Mouse (Mus musculus): Measurements from ENCODE around the gene Macf1. TPM values are rescaled to one million over a fixed set of nuclear protein-coding genes. Genes with fewer than 3 reads are reported as not detected.
"Not testable (repeated sequence)": the region's sequence is repeated elsewhere in the genome, so short reads cannot be mapped to it uniquely, and the experiment has no call there.

The Macf1 gene
- polyA plus RNA-seq, 1 experiment, result 142 TPM

GRCm38 (mm10) chr4:123535271-123535670 lies 148.9 kb downstream of the Macf1 start:
- WGBS, result 64% methylated on average over 1 of the region's 1 CpGs
- DNase-seq (ENCODE audit: low read depth in 1 of 2, low spot score in 2 of 2), result peak; percentile 26 to 59
- H3K27ac ChIP-seq (ENCODE audit: insufficient read depth, low read length), result no peak overlapping the region
- no peaks in the 10 kb centered on the region for H3K27me3 ChIP-seq (ENCODE audit: control insufficient read depth, insufficient read depth, low read length)
- H3K4me3 ChIP-seq (ENCODE audit: extremely low read depth, insufficient read depth, insufficient read length), result no peak overlapping the region
- H3K36me3 ChIP-seq (ENCODE audit: control insufficient read depth, insufficient read depth, low read length), result peaks cover 19% of the 10 kb centered on the region
- TF ChIP-seq POLR2A (IDR thresholded peaks at IDR 0.05; ENCODE audit: low read depth, low read length), result no peak
- peak; percentile 66; the same call in 1 of the 2 replicates for TF ChIP-seq CTCF (IDR thresholded peaks at IDR 0.05; ENCODE audit: extremely low read depth, insufficient read depth, insufficient read length, insufficient replicate concordance)
- H3K4me1 ChIP-seq (ENCODE audit: control insufficient read depth, insufficient read depth, insufficient read length), result peaks cover 2% of the 10 kb centered on the region; the same call in 1 of the 2 replicates

GRCm38 (mm10) chr4:123532001-123532400 lies 152.2 kb downstream of the Macf1 start:
- peaks cover 7% of the 10 kb centered on the region; the same call in 1 of the 2 replicates for H3K36me3 ChIP-seq (ENCODE audit: control insufficient read depth, insufficient read depth, low read length)
- TF ChIP-seq CTCF (IDR thresholded peaks at IDR 0.05; ENCODE audit: extremely low read depth, insufficient read depth, insufficient read length, insufficient replicate concordance), result no peak
- no peak for TF ChIP-seq POLR2A (IDR thresholded peaks at IDR 0.05; ENCODE audit: low read depth, low read length)
- H3K27ac ChIP-seq (ENCODE audit: insufficient read depth, low read length), result no peak overlapping the region
- WGBS, result 50% methylated on average over 3 of the region's 3 CpGs
- no peak overlapping the region for H3K4me3 ChIP-seq (ENCODE audit: extremely low read depth, insufficient read depth, insufficient read length)
- DNase-seq (ENCODE audit: low read depth in 1 of 2, low spot score in 2 of 2), result no peak
- peaks cover 2% of the 10 kb centered on the region; the same call in 1 of the 2 replicates for H3K4me1 ChIP-seq (ENCODE audit: control insufficient read depth, insufficient read depth, insufficient read length)
- H3K27me3 ChIP-seq (ENCODE audit: control insufficient read depth, insufficient read depth, low read length), result no peaks in the 10 kb centered on the region

DNA sequence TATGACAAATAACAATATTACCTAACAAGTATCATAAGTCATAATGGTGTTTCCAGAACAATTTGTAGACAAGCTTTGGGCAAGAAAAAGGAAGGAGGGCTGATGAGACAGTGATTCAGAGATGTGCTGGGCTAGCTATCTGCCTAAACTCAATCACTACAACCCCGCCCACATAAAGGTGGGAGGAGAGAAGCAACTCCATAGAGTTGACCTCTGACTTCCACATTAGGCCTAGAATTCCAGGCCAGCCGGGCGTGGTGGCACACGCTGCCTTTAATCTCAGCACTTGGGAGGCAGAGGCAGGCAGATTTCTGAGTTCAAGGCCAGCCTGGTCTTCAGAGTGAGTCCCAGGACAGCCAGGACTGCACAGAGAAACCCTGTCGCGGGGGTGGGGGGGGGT lies 153.2 kb downstream of the Macf1 start:
- H3K27me3 ChIP-seq (ENCODE audit: control insufficient read depth, insufficient read depth, low read length), result no peaks in the 10 kb centered on the region
- H3K4me1 ChIP-seq (ENCODE audit: control insufficient read depth, insufficient read depth, insufficient read length), result peaks cover 2% of the 10 kb centered on the region; the same call in 1 of the 2 replicates
- TF ChIP-seq POLR2A (IDR thresholded peaks at IDR 0.05; ENCODE audit: low read depth, low read length), result no peak
- TF ChIP-seq CTCF (IDR thresholded peaks at IDR 0.05; ENCODE audit: extremely low read depth, insufficient read depth, insufficient read length, insufficient replicate concordance), result no peak
- H3K36me3 ChIP-seq (ENCODE audit: control insufficient read depth, insufficient read depth, low read length), result peaks cover 11% of the 10 kb centered on the region; the same call in 1 of the 2 replicates
- no peak overlapping the region for H3K4me3 ChIP-seq (ENCODE audit: extremely low read depth, insufficient read depth, insufficient read length)
- no peak for DNase-seq (ENCODE audit: low read depth in 1 of 2, low spot score in 2 of 2)
- WGBS, result 94% methylated on average over 4 of the region's 6 CpGs
- no peak overlapping the region for H3K27ac ChIP-seq (ENCODE audit: insufficient read depth, low read length)

GRCm38 (mm10) chr4:123529230-123529629 lies 154.9 kb downstream of the Macf1 start:
- no peak for DNase-seq (ENCODE audit: low read depth in 1 of 2, low spot score in 2 of 2)
- Histone ChIP-seq H3K27me3 (ENCODE audit: control insufficient read depth, insufficient read depth, low read length) (no peaks in the 10 kb centered on the region), H3K27ac (ENCODE audit: insufficient read depth, low read length) (no peak overlapping the region), H3K4me1 (ENCODE audit: control insufficient read depth, insufficient read depth, insufficient read length) (peaks cover 2% of the 10 kb centered on the region; the same call in 1 of the 2 replicates), H3K4me3 (ENCODE audit: extremely low read depth, insufficient read depth, insufficient read length) (no peak overlapping the region), H3K36me3 (ENCODE audit: control insufficient read depth, insufficient read depth, low read length) (peaks cover 11% of the 10 kb centered on the region; the same call in 1 of the 2 replicates)
- WGBS, result 74% methylated on average over 6 of the region's 6 CpGs
- TF ChIP-seq POLR2A (IDR thresholded peaks at IDR 0.05; ENCODE audit: low read depth, low read length) (no peak), CTCF (IDR thresholded peaks at IDR 0.05; ENCODE audit: extremely low read depth, insufficient read depth, insufficient read length, insufficient replicate concordance) (peak; percentile 17; the same call in 1 of the 2 replicates)

GRCm38 (mm10) chr4:123527607-123528010 lies 156.6 kb downstream of the Macf1 start:
- WGBS, result 77% methylated on average over 8 of the region's 8 CpGs
- Histone ChIP-seq H3K4me1 (ENCODE audit: control insufficient read depth, insufficient read depth, insufficient read length) (peaks cover 2% of the 10 kb centered on the region; the same call in 1 of the 2 replicates), H3K36me3 (ENCODE audit: control insufficient read depth, insufficient read depth, low read length) (peaks cover 11% of the 10 kb centered on the region; the same call in 1 of the 2 replicates), H3K27ac (ENCODE audit: insufficient read depth, low read length) (no peak overlapping the region), H3K27me3 (ENCODE audit: control insufficient read depth, insufficient read depth, low read length) (no peaks in the 10 kb centered on the region), H3K4me3 (ENCODE audit: extremely low read depth, insufficient read depth, insufficient read length) (no peak overlapping the region)
- DNase-seq (ENCODE audit: low read depth in 1 of 2, low spot score in 2 of 2), result no peak
- TF ChIP-seq CTCF (IDR thresholded peaks at IDR 0.05; ENCODE audit: extremely low read depth, insufficient read depth, insufficient read length, insufficient replicate concordance) (no peak), POLR2A (IDR thresholded peaks at IDR 0.05; ENCODE audit: low read depth, low read length) (no peak)

DNA sequence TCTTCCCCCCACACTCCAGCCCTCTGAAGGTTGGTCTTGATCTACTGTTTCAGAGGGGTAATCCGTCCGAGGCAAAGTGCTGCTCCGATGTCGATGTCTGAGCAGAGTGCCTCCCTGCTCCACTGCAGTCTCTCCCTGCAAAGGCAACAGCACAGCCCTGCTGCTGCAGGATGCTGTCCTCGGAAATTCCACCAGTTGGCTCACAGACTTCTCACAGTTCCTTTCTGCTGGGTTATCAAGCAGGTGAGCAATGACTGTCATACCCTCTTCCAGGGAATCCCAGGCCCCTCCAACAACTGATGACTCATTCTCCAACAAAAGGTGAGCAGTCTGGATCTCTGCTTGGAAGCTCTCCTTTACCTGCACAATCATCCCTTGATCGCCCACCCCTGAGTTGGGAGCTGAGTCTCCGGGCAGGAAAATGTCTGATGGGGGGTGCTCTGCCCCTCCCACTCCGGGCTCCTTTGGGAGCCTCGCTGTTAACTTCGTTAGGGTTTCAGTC lies 157.3 kb downstream of the Macf1 start:
- Histone ChIP-seq H3K36me3 (ENCODE audit: control insufficient read depth, insufficient read depth, low read length) (peaks cover 11% of the 10 kb centered on the region; the same call in 1 of the 2 replicates), H3K4me3 (ENCODE audit: extremely low read depth, insufficient read depth, insufficient read length) (no peak overlapping the region), H3K27me3 (ENCODE audit: control insufficient read depth, insufficient read depth, low read length) (no peaks in the 10 kb centered on the region), H3K4me1 (ENCODE audit: control insufficient read depth, insufficient read depth, insufficient read length) (peaks cover 2% of the 10 kb centered on the region; the same call in 1 of the 2 replicates), H3K27ac (ENCODE audit: insufficient read depth, low read length) (no peak overlapping the region)
- no peak for DNase-seq (ENCODE audit: low read depth in 1 of 2, low spot score in 2 of 2)
- 92% methylated on average over 10 of the region's 10 CpGs for WGBS
- TF ChIP-seq CTCF (IDR thresholded peaks at IDR 0.05; ENCODE audit: extremely low read depth, insufficient read depth, insufficient read length, insufficient replicate concordance) (no peak), POLR2A (IDR thresholded peaks at IDR 0.05; ENCODE audit: low read depth, low read length) (no peak)

DNA sequence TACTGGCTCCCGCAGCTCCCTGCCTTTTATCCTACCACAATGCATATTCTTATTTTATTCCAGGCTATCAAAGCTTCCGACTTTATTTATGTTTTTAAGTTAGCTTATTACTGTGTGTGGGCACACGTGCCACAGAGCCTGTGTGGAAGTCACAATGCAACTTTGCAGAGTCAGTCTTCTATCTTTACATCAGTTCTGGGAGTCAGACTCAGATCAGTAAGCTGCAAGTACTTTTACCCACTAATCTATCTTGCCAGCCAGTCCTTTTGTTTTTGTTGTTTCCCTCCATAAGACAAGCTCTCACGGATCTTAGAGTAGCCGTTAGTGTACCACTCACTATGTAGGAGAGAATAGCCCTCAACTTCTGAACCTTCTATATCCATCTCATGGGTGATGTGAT lies 159.4 kb downstream of the Macf1 start:
- DNase-seq (ENCODE audit: low read depth in 1 of 2, low spot score in 2 of 2), result no peak
- H3K27ac ChIP-seq (ENCODE audit: insufficient read depth, low read length), result no peak overlapping the region
- H3K36me3 ChIP-seq (ENCODE audit: control insufficient read depth, insufficient read depth, low read length), result peaks cover 11% of the 10 kb centered on the region; the same call in 1 of the 2 replicates
- TF ChIP-seq POLR2A (IDR thresholded peaks at IDR 0.05; ENCODE audit: low read depth, low read length) (no peak), CTCF (IDR thresholded peaks at IDR 0.05; ENCODE audit: extremely low read depth, insufficient read depth, insufficient read length, insufficient replicate concordance) (no peak)
- H3K4me3 ChIP-seq (ENCODE audit: extremely low read depth, insufficient read depth, insufficient read length), result no peak overlapping the region
- no peaks in the 10 kb centered on the region for H3K27me3 ChIP-seq (ENCODE audit: control insufficient read depth, insufficient read depth, low read length)
- no peaks in the 10 kb centered on the region for H3K4me1 ChIP-seq (ENCODE audit: control insufficient read depth, insufficient read depth, insufficient read length)
- 90% methylated on average over 5 of the region's 5 CpGs for WGBS

GRCm38 (mm10) chr4:123520123-123520522 lies 164.0 kb downstream of the Macf1 start:
- WGBS, result 84% methylated on average over 5 of the region's 5 CpGs
- H3K27ac ChIP-seq (ENCODE audit: insufficient read depth, low read length); H3K4me3 ChIP-seq (ENCODE audit: extremely low read depth, insufficient read depth, insufficient read length); H3K4me1 ChIP-seq (ENCODE audit: control insufficient read depth, insufficient read depth, insufficient read length); H3K36me3 ChIP-seq (ENCODE audit: control insufficient read depth, insufficient read depth, low read length); DNase-seq (ENCODE audit: low read depth in 1 of 2, low spot score in 2 of 2); H3K27me3 ChIP-seq (ENCODE audit: control insufficient read depth, insufficient read depth, low read length): not testable (repeated sequence)
